Mouse (Mus musculus): ENCODE data around the gene Oas1g.
"Not testable (repeated sequence)": the region's sequence is repeated elsewhere in the genome, so short reads cannot be mapped to it uniquely, and the experiment has no call there.

Oas1g gene

DNA sequence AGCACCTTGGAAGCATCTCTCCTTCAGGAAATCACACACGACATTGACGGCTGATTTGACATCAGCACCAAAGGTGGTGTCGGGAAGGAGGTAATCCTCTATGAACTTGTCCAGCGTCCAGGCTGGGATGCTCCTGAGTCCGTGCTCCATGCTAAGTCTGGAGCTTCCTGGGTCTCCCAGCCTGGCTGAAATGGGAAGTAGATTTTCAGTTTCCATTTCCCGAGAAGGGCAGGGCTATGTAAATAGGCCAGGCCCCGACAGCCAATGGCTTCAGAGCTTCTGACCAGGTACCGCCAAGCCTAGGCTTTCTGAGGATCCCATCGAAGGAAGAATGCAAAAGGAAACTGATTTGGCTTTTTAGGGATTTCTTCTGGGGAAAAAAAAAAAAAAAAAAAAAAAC is at the start of gene Oas1g:
Oas1g (minus strand) TSS at position 201 of the 400 bp plus-strand sequence.
- not testable (repeated sequence) for DNase-seq (ENCODE audit: low spot score in 2 of 2)

DNA sequence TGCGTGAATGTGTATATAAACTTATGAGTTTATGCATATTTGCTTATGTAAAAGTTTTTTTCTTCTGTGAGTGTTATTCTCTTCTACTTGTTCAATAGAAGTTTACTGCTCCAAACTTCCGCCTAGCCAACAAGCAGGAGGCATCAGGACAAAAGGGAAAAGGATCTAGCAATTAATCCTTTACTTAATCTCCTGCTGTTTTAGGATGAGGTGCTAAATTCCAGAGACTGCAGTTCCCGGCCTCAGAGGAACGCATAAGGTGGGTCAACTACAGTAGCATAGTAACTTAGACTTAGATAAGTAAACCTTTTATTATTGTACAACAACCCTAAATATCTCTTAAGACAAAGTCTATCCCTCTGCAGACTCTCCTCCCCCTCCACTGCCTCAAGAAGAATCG is 46.6 kb upstream of the Oas1g start:
- DNase-seq (ENCODE audit: low spot score in 2 of 2): no peak

DNA sequence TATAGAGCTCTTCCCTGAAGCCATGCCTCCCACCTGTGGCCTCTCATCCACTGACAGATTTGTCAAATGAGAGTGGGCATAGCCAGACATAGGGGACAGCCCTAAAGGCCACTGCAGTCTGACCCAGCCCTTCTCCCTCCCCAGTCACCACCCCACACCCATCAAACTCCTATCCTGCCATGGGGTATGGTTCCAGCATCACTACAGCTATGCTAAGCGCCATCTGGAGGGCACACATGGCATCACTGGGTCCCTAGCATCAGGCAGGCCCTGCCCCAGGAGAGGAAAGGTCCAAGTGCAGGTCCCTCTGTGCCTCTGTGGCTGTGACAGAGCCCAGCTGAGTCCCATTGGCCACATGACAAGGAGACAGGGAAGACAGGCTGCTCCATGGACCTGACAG is 39.6 kb upstream of the Oas1g start:
- DNase-seq (ENCODE audit: low spot score in 2 of 2): no peak

DNA sequence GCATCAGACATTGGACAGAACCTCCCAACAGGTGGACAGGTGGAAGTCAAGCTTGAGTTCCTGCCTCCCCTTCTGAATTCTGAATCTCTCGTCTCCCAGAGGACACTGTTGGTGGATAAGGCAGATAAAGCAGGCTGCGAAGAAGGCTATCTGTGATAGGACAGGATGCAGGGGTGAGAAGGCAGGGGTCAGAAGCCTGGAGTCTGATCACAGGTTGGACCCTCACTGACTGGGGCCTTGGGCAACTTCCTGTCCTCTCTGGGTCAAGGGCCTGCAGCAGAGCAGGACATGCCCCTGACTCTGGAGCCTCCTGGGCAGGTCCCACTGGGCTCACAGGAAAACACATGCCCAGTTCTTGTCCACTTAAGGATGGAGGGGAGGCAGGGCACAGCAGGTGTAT is 38.9 kb upstream of the Oas1g start:
- DNase-seq (ENCODE audit: low spot score in 2 of 2): not testable (repeated sequence)

DNA sequence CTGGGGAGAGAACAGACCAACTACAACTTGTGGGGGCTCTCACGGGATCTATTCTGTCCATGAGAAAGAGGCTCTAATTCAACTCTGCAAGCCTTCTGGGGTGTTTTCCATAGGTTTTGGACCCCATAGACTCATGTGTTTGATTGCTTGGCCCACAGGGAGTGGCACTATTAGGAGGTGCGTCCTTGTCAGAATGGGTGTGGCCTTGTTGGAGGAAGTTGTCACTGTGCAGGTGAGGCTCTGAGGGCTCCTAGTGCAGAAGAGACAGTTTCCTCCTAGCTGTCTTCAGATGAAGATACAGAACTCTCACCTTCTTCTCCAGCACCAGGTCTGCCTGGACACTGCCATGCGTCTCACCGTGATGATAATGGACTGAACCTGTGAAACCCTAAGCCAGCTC is 37.1 kb upstream of the Oas1g start:
- DNase-seq (ENCODE audit: low spot score in 2 of 2): not testable (repeated sequence)

DNA sequence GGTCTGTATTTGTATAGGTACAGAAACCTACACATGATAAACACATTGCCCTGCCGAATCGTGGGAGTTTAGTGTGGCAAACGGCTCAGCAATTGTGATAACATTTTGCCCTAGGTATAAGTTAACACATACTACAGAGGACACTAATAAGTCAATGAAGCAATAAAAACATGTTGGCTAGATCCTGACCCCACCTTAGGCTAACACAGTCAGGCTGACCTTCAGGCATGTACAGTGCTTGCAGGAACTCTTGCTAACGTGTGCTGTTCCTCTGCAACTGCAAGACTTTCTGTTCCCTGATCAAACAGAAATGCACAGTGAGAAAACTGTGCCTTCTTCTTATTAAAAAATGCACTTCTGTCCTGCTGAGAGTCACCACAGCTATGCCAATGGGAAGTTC is 36.6 kb upstream of the Oas1g start:
- no peak for DNase-seq (ENCODE audit: low spot score in 2 of 2)

DNA sequence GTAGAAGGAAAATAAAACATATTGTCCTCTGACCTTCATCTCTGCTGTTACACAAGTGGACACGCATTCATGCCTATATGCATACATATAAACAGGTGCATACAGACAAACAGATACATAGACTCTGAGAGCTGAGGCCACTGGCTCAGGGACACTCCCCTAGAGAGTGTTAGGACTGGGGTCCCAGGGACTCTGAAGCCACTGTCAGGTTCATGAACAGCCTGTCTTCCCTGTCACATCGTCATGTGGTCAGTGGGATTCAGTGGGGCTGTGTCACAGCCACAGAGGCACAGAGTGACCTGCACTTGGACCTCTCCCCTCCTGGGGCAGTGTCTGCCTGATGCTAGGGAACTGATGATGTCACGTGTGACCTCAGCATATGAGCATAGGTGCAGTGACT is 32.9 kb upstream of the Oas1g start:
- DNase-seq (ENCODE audit: low spot score in 2 of 2): no peak

DNA sequence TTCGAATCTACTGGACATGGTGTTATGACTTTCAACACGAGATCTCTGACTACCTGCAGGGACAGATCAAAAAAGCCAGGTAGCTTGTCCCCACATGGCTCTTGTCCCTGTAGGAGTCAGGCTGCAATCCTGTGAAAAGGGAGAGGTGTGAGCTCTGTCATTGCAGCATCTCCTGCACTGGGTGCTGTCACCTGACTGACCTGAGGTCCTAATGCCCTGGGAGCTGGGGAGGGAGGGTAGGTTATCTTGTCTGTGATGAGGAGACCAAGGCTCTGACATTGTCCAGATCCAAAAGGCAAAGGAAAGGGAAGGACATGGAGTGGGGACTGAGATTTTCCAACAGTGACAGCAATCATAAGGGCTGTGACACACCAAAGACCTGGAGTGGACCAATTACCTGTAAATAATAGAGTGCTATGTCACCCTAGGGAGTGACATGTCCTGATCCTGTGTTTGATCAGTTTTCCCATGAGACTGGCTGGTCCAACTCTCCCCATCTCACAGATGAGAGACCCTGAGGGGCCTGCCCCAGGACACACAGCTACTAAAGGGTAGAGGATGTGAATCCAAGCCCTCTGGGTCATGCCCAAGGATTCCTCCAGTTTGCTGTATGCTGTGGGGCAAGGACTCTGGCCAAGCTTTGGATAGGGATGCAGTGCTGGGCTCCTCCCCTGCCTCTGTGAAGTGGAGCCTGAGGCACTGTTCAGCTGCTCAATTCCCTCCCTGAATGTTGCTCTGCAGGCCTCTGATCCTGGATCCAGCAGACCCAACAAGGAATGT is 31.9 kb upstream of the Oas1g start:
- not testable (repeated sequence) for DNase-seq (ENCODE audit: low spot score in 2 of 2)

DNA sequence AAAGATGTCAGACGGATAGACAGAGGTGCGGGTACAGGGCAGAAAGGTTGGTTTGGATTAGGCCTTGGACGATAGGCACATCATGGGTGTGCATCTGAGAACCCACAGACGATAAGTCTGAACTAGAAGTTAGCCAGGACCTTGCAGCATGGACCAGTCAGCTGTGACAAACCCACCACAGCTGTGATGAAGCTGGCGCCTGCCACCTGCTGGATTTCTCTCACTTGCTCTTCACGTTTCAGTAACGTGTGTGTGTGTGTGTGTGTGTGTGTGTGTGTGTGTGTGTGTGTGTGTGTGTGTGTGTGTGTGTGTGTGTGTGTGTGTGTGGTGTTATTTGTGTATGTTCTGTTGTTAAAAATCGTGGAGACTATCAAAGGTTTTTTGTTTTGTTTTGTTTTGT is 26.8 kb upstream of the Oas1g start, which contains the start of gene Oas1d:
Oas1d (plus strand) TSS at position 333 of the 400 bp plus-strand sequence.
- DNase-seq (ENCODE audit: low spot score in 2 of 2): not testable (repeated sequence)

DNA sequence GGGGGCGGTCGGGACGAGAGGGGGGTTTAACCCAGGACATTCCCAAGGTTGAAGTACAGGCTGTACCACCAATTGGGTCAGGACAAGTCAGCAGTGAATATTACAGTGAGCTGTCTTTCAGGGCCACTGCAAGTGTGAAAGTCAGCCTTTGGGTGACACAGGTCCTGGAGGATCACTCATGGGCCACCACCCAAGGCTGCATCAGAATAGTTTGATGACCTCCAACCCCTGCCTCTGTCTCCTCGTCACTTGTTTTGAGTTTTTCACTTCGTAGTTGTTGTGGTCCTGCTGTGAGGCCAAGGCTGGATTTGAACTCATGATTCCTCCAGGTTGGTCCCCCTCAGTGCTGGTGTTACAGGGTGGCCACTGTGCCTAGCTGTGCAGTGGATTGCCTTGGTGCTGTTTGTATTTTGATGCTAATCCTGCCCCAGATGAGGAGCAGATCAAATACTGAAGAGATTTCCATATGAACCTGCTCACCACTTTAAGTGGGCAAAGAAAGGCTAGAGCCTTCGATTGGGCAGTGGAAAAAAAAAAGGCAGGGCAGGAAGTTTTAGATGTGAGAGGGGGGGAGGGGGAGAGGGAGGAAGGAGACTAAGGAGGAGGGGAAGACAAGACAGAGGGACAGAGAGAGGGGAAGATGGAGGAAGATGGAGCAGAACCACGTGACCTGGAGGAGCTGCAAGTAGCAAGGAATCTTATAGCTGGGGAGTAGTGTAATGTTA is 20.9 kb upstream of the Oas1g start:
- no peak for DNase-seq (ENCODE audit: low spot score in 2 of 2)

DNA sequence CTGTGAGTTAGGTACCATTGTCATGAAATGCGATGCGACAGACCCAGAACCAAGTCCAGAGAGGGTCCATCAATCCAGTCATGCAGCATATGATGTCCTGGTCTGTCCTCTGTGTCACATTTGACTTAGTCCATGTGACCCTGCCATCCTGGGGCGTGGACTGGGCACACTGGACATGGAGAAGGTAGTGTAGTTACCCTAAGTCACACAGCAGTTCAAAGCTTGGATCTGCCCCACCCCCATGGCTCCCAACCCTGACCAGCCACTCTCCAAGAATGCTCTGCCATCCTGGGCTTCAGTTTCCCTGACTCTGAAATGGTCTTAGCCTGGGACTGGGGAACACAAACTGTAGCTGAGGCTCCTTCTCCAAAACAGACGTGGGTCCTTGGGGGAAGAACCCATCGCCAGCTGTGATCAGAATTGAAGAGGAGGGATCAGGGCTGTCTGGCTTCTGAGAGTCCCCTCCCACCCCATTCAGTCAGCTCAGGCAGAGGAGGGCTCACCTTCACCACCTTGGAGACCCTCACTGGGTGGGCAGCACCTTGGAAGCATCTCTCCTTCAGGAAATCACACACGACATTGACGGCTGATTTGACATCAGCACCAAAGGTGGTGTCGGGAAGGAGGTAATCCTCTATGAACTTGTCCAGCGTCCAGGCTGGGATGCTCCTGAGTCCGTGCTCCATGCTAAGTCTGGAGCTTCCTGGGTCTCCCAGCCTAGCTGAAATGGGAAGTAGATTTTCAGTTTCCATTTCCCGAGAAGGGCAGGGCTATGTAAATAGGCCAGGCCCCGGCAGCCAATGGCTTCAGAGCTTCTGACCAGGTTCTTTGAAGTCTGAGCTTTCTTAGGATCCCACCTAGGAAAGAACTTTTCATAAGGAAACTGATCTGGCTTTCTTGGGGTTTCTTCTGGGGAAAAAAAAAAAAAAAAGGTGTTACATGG is 19.6 kb upstream of the Oas1g start, which contains the start of gene Oas1a:
Oas1a (minus strand) TSS at position 731 of the 943 bp plus-strand sequence.
- DNase-seq (ENCODE audit: low spot score in 2 of 2): not testable (repeated sequence)

DNA sequence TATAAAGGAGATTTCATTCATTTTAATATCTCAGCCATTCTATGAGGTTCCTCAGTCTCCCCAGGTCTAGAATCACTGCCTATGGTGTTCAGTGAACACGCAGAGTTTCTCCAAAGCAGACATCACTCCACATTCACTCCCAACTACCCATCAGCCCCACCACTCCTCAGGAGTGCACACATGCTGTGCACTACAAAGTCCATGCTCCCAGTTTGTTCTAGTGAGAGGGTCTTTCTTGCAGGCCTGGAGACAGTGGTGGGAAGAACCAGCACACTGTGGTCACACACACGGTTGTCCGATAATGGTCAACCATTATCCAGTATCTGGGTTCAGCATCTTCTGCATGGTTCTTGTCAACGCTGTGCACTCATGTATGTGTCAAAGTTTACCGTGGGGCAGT is 14.6 kb upstream of the Oas1g start:
- DNase-seq (ENCODE audit: low spot score in 2 of 2): no peak

DNA sequence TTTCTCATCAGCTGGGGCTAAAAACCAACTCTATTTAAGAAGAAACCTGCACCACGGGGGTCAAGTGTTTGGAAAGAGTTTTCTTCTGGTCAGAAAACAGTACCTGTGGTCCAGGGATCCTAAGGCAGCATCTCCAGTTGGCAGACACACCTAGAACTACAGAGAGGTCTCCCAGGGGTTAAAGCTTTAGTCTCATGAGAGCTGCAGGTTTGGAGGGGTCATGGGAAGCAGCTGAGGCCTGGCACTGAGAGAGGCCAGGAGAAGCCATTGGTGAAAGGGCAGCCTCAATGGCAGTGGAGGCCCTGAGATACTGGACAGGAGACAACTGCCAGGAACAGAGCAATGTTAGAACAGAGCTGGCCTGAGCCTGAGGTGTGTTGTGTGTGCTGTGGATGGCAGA is 13.3 kb upstream of the Oas1g start:
- DNase-seq (ENCODE audit: low spot score in 2 of 2): no peak

DNA sequence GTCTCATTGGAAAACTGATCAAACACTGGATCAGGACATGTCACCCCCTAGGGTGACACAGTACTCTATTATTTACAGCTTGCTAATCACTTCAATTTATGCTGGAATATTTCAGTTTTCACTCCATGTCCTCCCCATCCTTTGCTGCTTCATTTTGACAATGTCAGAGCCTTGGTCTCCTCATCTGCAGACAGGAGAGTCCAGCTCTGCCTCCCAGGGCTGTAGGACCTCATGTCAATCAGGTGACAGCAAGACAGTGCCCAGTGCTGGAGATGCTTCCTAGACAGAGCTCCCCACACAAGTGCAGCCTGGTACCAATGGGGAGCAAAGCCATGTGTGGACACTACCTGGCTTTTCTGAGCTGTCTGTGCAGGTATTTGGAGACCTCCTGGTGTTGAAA is 11.3 kb upstream of the Oas1g start:
- DNase-seq (ENCODE audit: low spot score in 2 of 2): no peak

DNA sequence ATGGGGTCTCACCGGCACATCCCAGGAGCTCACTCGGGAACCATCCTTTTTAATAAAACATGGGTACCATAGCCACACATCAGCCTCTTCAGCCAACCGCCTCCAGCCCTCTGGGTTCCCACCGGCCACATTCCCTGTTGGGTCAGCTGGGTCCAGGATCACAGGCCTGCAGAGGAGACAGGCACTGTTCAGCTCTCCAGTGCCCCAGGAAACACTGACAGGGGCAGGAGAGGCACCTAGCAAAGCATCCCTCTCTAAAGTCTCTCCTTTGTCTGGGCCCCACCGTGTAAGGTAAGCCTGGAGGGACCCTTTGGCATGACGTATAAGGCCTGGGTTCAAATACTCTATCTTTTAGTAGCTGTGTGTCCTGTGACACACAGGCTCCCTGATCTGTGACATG is 10.9 kb upstream of the Oas1g start:
- DNase-seq (ENCODE audit: low spot score in 2 of 2): no peak

DNA sequence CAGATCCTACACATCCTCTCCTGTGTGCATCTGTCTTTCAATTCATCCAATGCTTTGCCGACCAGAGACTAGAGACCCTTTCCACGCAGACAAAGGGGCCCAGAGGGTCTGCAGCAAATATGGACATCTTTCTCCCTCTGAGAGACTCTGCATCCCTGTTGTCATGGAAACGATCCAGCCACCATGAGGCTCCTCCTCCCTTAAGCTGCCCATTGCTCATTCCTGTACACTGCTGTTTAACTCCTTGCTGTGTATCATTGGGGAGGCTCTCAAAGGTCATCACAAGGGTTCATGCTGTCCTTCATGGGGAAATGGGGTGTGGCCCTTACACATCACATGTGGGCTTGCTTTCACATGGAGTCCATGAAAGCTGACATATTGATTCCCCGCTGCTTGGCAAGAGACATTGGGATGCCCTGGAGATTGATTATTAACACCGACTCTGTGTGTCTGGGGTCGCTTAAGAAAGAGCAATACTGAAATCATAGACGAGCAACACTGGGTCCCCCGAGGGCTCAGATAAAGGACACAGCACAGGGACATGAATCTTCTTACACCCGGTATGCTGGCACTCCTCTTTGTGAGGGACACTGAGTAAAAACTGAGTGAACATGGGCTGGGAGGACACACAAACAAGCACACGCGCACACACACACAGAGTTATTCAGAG is 8.0 kb upstream of the Oas1g start:
- DNase-seq (ENCODE audit: low spot score in 2 of 2): no peak

DNA sequence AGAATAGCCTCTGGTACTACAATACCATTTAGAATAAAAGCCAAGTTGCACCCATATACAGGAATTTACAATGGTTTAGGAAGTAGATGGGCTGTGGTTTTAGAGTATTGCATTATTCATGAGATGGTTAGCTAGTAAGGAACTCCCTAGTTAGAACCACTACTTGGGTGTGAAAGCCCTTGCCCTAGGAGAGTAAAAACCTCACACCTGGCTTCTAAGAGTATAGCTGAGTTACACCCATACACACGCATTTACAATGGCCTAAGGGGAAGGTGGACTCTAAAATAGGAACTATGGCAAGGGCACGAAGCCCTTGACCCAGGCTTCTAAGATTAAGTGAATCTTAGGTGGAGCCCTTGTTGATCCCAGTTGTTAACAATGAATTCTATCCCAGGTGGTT is 7.3 kb upstream of the Oas1g start:
- not testable (repeated sequence) for DNase-seq (ENCODE audit: low spot score in 2 of 2)

DNA sequence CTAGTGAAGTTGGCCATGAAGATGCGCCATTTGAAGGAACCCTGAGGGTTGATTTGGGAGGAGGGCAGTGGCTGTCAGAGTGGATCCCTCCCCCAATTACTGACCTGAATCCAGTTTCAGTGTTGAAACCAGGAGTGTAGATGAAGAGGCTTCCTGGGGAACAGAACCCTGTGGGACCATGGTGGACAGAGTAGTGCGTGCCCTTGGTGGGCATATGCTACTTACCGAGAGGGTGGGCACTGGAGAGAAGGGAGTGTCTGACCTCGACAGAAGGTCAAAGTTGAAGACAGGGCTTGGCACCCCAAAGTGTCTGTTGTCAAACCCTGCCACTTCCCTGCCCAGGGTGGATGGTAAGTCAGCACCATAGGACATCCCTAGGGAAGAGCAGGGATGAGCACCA is 6.5 kb upstream of the Oas1g start:
- DNase-seq (ENCODE audit: low spot score in 2 of 2): not testable (repeated sequence)

DNA sequence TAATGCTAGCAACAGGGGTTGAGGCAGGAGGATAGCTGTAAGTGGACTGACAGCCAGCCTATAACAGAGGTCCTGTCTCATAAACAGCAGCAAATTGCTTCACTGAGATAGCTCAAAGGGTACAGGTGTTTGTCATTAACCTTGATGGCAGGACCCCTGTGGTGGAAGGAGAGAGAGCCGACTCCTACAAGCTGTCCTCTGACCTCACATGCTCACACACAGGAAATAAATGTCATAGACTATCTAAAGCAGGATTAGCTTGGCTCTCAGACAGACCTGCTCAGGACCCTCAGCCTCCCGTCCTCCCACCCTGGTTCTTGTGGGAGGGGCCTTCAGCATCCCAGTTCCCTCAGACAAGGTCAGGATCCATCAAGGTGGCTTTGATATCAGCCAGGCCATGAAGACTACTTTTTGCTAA is 4.8 kb upstream of the Oas1g start:
- DNase-seq (ENCODE audit: low spot score in 2 of 2): no peak

DNA sequence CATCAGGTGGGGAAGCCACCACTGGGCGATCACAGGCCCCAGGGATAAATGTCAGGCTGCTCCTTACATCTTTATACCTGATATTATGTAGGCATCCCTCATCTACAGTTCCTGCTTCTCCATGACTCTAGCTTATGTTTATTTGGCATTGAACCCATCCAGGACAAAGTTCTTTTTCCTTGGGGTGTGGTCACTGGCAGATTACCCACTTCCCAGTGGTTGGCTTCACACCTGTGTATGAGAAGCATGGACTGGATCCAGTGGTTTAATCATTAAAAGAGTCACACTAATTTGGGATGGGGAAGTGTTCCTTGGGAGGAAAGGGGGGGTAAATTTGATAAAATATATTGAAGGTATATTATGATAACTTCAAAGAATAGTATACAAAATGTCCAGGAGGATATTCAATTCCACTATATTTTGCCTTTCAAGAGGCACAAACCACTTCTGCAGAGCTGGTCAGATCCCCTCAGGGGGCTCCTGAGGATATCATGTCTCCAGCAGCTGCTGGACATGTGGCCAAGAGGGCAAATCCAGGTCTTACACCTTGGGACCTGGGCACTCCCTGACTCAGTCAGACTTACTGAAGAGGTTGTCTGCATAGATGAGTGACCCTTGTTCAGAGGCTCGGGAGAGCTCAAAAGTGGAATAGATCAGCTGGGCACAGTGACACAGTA is 4.3 kb upstream of the Oas1g start:
- not testable (repeated sequence) for DNase-seq (ENCODE audit: low spot score in 2 of 2)

DNA sequence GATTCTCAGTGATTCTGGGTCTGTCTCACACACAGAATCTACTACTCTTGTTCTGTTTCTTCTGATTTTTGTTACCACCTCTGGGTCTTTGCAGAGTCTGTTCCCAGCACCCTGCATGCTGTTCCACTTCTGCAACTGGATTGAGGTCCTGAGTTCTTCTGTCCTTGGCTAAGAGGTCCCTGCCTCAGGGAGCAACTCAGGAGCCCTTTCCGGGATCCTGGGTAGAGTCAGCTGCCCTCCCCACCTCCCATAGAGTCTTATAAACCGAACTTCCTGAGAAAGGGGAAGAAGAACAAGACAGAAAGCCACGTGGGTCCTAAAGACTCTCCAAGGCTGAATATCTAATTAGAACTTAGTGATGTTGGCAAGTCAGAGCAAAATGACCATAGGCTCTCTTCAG is 3.6 kb upstream of the Oas1g start:
- DNase-seq (ENCODE audit: low spot score in 2 of 2): no peak

All from natural killer cell, adult 2 months (primary cell).